Mouse (Mus musculus): ENCODE measurements around the gene Gtf3c6. TPM values are rescaled to one million over a fixed set of nuclear protein-coding genes. Genes with fewer than 3 reads are reported as not detected.

Gene Gtf3c6
- total and polyA plus RNA-seq, 3 experiments = 32.5 to 107 (median 32.7) TPM

DNA sequence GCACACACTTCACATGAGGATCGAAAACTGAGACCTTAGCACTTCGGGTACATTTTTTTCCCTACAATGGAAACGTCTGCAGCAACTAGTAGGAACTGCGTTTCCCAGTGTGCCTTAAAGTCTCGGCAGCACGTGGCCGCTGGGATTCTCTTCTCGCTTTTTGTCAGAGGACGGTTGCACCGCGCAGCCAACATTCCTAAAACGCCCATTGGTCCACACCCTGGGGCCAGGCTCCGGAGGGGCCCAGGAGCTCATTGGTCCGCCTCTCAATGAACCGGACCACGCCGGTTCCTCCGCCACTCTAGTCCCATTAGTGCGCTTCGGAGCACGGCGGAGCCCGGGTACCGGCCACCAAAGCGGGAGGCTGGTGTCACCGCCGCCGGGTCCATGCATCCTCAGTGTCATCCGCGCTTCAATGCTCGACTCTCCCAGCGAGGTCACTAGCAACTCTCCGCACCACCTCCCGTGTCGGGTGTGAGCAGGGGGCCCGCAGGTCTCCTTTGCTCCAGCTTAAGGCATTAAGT lies 42.8 kb upstream of the Gtf3c6 start:
- dilution Hi-C loops (cut with MboI; ENCODE audit: extremely low pct_ligation_motif_present, extremely low pct_unique_long_range_greater_than_20kb, low sequenced_read_pairs) (no loop called here), in situ Hi-C loops (cut with MboI; ENCODE audit: low pct_ligation_motif_present, low pct_unique_long_range_greater_than_20kb, low sequenced_read_pairs) (no loop called here)
- peaks cover 0 to 19% of the 10 kb centered on the region in 2 experiments for H3K36me3 ChIP-seq (replicated peaks in 1 of 2; ENCODE audit: control insufficient read depth in 1 of 2, insufficient read depth in 1 of 2, low read length in 1 of 2)
- H3K27ac ChIP-seq (ENCODE audit: insufficient read depth, low read depth) = 0 out of 2 replicates have a peak overlapping the region, but pooled peaks have one; percentile 9
- peaks cover 11 to 31% of the 10 kb centered on the region in 2 experiments for H3K4me1 ChIP-seq (ENCODE audit: control insufficient read depth in 1 of 2, insufficient read depth in 2 of 2)
- H3K9ac ChIP-seq (ENCODE audit: insufficient read depth, low read depth) = peak overlapping the region; percentile 62
- DNase-seq (ENCODE audit: extremely low read depth) = peak; percentile 72
- TF ChIP-seq MYC (IDR thresholded peaks at IDR 0.05; ENCODE audit: low read depth, low read length) = peak; percentile 78
- peak; percentile 49 for TF ChIP-seq POLR2A (IDR thresholded peaks at IDR 0.05; ENCODE audit: low read depth, low read length)
- peak; percentile 94 for TF ChIP-seq UBTF (IDR thresholded peaks at IDR 0.05; ENCODE audit: low read depth, low read length)
- TF ChIP-seq MAFK (IDR thresholded peaks at IDR 0.05; ENCODE audit: insufficient replicate concordance, low read length) = no peak
- no peak for TF ChIP-seq ELF1 (IDR thresholded peaks at IDR 0.05; ENCODE audit: low read depth, low read length)
- TF ChIP-seq USF2 (conservative IDR thresholded peaks at IDR 0.05; ENCODE audit: low read depth, low read length) = no peak
- no peak for TF ChIP-seq CTCF (conservative IDR thresholded peaks at IDR 0.05 in 1 of 2, IDR thresholded peaks at IDR 0.05 in 1 of 2; ENCODE audit: low read depth in 2 of 2, low read length in 2 of 2)
- TF ChIP-seq MEF2A (IDR thresholded peaks at IDR 0.05; ENCODE audit: borderline replicate concordance, low read depth, low read length) = no peak
- no peak for TF ChIP-seq PAX5 (IDR thresholded peaks at IDR 0.05; ENCODE audit: low read length)
- no peak for TF ChIP-seq TCF12 (IDR thresholded peaks at IDR 0.05; ENCODE audit: low read depth, low read length)
- TF ChIP-seq HCFC1 (IDR thresholded peaks at IDR 0.05; ENCODE audit: low read depth, low read length) = no peak
- TF ChIP-seq TBP (conservative IDR thresholded peaks at IDR 0.05; ENCODE audit: low read depth, low read length) = 0 out of 2 replicates have a peak, but pooled peaks have one; percentile 56
- no peak for TF ChIP-seq POLR2AphosphoS2 (IDR thresholded peaks at IDR 0.05; ENCODE audit: low read depth, low read length)
- no peak for TF ChIP-seq E2F4 (IDR thresholded peaks at IDR 0.05; ENCODE audit: insufficient replicate concordance, low read depth, low read length)
- TF ChIP-seq RCOR1 (conservative IDR thresholded peaks at IDR 0.05; ENCODE audit: low read depth, low read length) = peak; percentile 55; the same call in 1 of the 2 replicates
- peak; percentile 63; the same call in 1 of the 2 replicates for TF ChIP-seq CHD1 (IDR thresholded peaks at IDR 0.05; ENCODE audit: low read depth, low read length)
- no peak for TF ChIP-seq GABPA (IDR thresholded peaks at IDR 0.05; ENCODE audit: insufficient replicate concordance, low read depth, low read length)
- 0 out of 2 replicates have a peak, but pooled peaks have one; percentile 16 for TF ChIP-seq NRF1 (IDR thresholded peaks at IDR 0.05; ENCODE audit: low read depth, low read length)
- no peak; the same call in 1 of the 2 replicates for TF ChIP-seq CHD2 (IDR thresholded peaks at IDR 0.05; ENCODE audit: low read length)
- TF ChIP-seq MXI1 (IDR thresholded peaks at IDR 0.05; ENCODE audit: low read depth, low read length) = peak; percentile 97
- no peak for TF ChIP-seq ETS1 (conservative IDR thresholded peaks at IDR 0.05; ENCODE audit: low read depth, low read length)
- TF ChIP-seq JUN (IDR thresholded peaks at IDR 0.05; ENCODE audit: insufficient read depth, low read depth, low read length) = no peak
- 0 out of 2 replicates have a peak, but pooled peaks have one; percentile 31 for TF ChIP-seq NELFE (IDR thresholded peaks at IDR 0.05; ENCODE audit: low read depth, low read length)
- no peak for TF ChIP-seq ZNF384 (IDR thresholded peaks at IDR 0.05; ENCODE audit: low read depth, low read length)
- TF ChIP-seq SIN3A (IDR thresholded peaks at IDR 0.05; ENCODE audit: low read length) = peak; percentile 82; the same call in 1 of the 2 replicates
- no peak for TF ChIP-seq MAZ (IDR thresholded peaks at IDR 0.05; ENCODE audit: low read depth, low read length)
- TF ChIP-seq USF1 (IDR thresholded peaks at IDR 0.05; ENCODE audit: low read depth, low read length) = no peak; the same call in 1 of the 2 replicates
- TF ChIP-seq JUND (conservative IDR thresholded peaks at IDR 0.05; ENCODE audit: low read depth, low read length) = no peak
- TF ChIP-seq IRF4 (IDR thresholded peaks at IDR 0.05; ENCODE audit: low read depth, low read length) = peak; percentile 35; the same call in 1 of the 2 replicates
- TF ChIP-seq BHLHE40 (IDR thresholded peaks at IDR 0.05; ENCODE audit: low read depth, low read length) = peak; percentile 74
- no peak for TF ChIP-seq EP300 (IDR thresholded peaks at IDR 0.05; ENCODE audit: low read length)
- TF ChIP-seq RAD21 (IDR thresholded peaks at IDR 0.05; ENCODE audit: low read depth, low read length) = no peak
- TF ChIP-seq ZC3H11A (IDR thresholded peaks at IDR 0.05; ENCODE audit: low read depth, low read length) = no peak
- peak; percentile 93 for TF ChIP-seq MAX (IDR thresholded peaks at IDR 0.05; ENCODE audit: low read length)
- no peak for TF ChIP-seq ZKSCAN1 (IDR thresholded peaks at IDR 0.05; ENCODE audit: borderline replicate concordance, low read depth, low read length)
- 0 out of 2 replicates have a peak, but pooled peaks have one; percentile 29 for TF ChIP-seq KAT2A (IDR thresholded peaks at IDR 0.05; ENCODE audit: insufficient replicate concordance, low read length)
- TF ChIP-seq ZMIZ1 (IDR thresholded peaks at IDR 0.05; ENCODE audit: low read depth, low read length) = no peak
- no peak for TF ChIP-seq SMC3 (IDR thresholded peaks at IDR 0.05; ENCODE audit: low read depth, low read length)
- peak overlapping the region; percentile 96 for H3K4me2 ChIP-seq (ENCODE audit: insufficient read depth, low read depth, poor library complexity, severe bottlenecking)
- peaks cover under 1% of the 10 kb centered on the region for H3K9me3 ChIP-seq (replicated peaks; ENCODE audit: low read length)
- peaks cover 15% of the 10 kb centered on the region for H3K27me3 ChIP-seq (replicated peaks)
- peaks cover 58% of the 10 kb centered on the region for H3K79me2 ChIP-seq (replicated peaks; ENCODE audit: control insufficient read depth, extremely low read depth, insufficient read depth, poor library complexity, severe bottlenecking)
- peak overlapping the region; percentile 77 to 97 (median 89) for H3K4me3 ChIP-seq (replicated peaks in 1 of 3; ENCODE audit: low read depth in 2 of 3, low read length in 2 of 3, poor library complexity in 1 of 3)

Data from CH12.LX (cell line).